ENCODE assay signal across 9 mouse cellular contexts in genomic region chrX:7733571-7734156, GRCm38 (mm10). TPM values are rescaled to one million over a fixed set of nuclear protein-coding genes. Genes with fewer than 3 reads are reported as not detected.
DNase-seq lines count a peak whose midpoint lies in the region; ATAC-seq and TF ChIP-seq lines count a peak whose summit lies in the region.
"Had no signal": no experiment of that assay in that cellular context is flagged by ENCODE, and none has a peak within 500 bp of the region (broad histone marks: within the 10 kb centered on the region; RNA-seq: fewer than 3 reads in every experiment).

No protein-coding gene starts in this region.

- H3K27me3 ChIP-seq in testis, adult 2 months (ENCODE audit: control insufficient read depth, insufficient read depth, low read length), result no peaks in the 10 kb centered on the region
- no peaks in the 10 kb centered on the region for H3K27me3 ChIP-seq in liver, embryonic 14.5 days (ENCODE audit: control insufficient read depth, insufficient read depth, low read length)

- TF ChIP-seq EP300 in liver, embryonic 14.5 days (IDR thresholded peaks at IDR 0.05; ENCODE audit: low read depth), result no peak

- TF ChIP-seq CTCF in testis, adult 2 months (IDR thresholded peaks at IDR 0.05; ENCODE audit: control insufficient read depth, insufficient read depth, insufficient replicate concordance, low read depth, low read length), result peak; percentile 31; the same call in 1 of the 2 replicates
- peak; percentile 88 for TF ChIP-seq CTCF in liver, embryonic 14.5 days (IDR thresholded peaks at IDR 0.05; ENCODE audit: low read depth)
- TF ChIP-seq CTCF in olfactory bulb, adult 2 months (IDR thresholded peaks at IDR 0.05; ENCODE audit: insufficient read depth, low read depth, low read length), result peak; percentile 47; the same call in 1 of the 2 replicates

- H3K4me3 ChIP-seq in testis, adult 2 months (ENCODE audit: control insufficient read depth, low read depth, low read length), result no peak overlapping the region
- H3K4me3 ChIP-seq in liver, embryonic 14.5 days (ENCODE audit: insufficient read depth in 1 of 2, low read depth in 2 of 2, low read length in 2 of 2), result peak overlapping the region; percentile 10 to 35; a peak in 1 of 4 replicates
- H3K4me3 ChIP-seq in olfactory bulb, adult 2 months (ENCODE audit: insufficient read depth, low read depth, low read length), result peak overlapping the region; percentile 43
- H3K4me3 ChIP-seq: myocyte had no signal

- no peak overlapping the region for H3K9ac ChIP-seq in liver, embryonic 14.5 days (replicated peaks)

- TF ChIP-seq POLR2A in testis, adult 2 months (IDR thresholded peaks at IDR 0.05; ENCODE audit: control insufficient read depth, low read depth, low read length), result no peak
- TF ChIP-seq POLR2A in olfactory bulb, adult 2 months (IDR thresholded peaks at IDR 0.05; ENCODE audit: insufficient read depth, low read depth, low read length), result no peak

- peaks cover 9% of the 10 kb centered on the region for H3K4me1 ChIP-seq in testis, adult 2 months (ENCODE audit: control insufficient read depth, insufficient read depth, low read length)
- H3K4me1 ChIP-seq in liver, embryonic 14.5 days (replicated peaks; ENCODE audit: control insufficient read depth in 2 of 2, insufficient read depth in 2 of 2, low read length in 1 of 2), result peaks cover 0 to 2% of the 10 kb centered on the region in 2 experiments; a peak in 1 of 4 replicates
- H3K4me1 ChIP-seq in olfactory bulb, adult 2 months (ENCODE audit: control insufficient read depth, insufficient read depth, low read length), result peaks cover 10% of the 10 kb centered on the region

- H3K9me3 ChIP-seq in liver, embryonic 14.5 days (ENCODE audit: control insufficient read depth, low read length), result no peaks in the 10 kb centered on the region

- no peak for DNase-seq in testis, postnatal 14 days (ENCODE audit: low spot score)
- DNase-seq in cerebellum, postnatal 10 days, result peak; percentile 81
- peak; percentile 58 to 79 for DNase-seq in heart, adult 18-20 months
- peak; percentile 59 for DNase-seq in kidney, adult 9 months
- peak in 2 of 3 experiments; percentile 37 to 43 for DNase-seq in liver, embryonic 14.5 days (ENCODE audit: low read depth in 3 of 3, low spot score in 3 of 3)
- DNase-seq in urinary bladder, postnatal 36 days (ENCODE audit: low spot score in 2 of 2), result peak; percentile 41 to 60

- 19% methylated on average over 25 of the region's 26 CpGs for WGBS in liver, embryonic 14.5 days (ENCODE audit: insufficient replicate concordance)
- 33% methylated on average over 26 of the region's 26 CpGs for WGBS in olfactory bulb, adult 2 months

- peak overlapping the region; percentile 38 for H3K4me2 ChIP-seq in liver, embryonic 14.5 days (ENCODE audit: low read depth)

- ATAC-seq in liver, embryonic 14.5 days (ENCODE audit: insufficient read depth), result peak; percentile 60

- H3K36me3 ChIP-seq in testis, adult 2 months (ENCODE audit: control insufficient read depth, insufficient read depth, low read length), result no peaks in the 10 kb centered on the region
- no peaks in the 10 kb centered on the region for H3K36me3 ChIP-seq in liver, embryonic 14.5 days (replicated peaks; ENCODE audit: control insufficient read depth, insufficient read depth, low read depth)

- H3K27ac ChIP-seq in testis, adult 2 months (ENCODE audit: control insufficient read depth, insufficient read depth, low read depth, low read length), result no peak overlapping the region
- H3K27ac ChIP-seq in liver, embryonic 14.5 days, result no peak overlapping the region
- H3K27ac ChIP-seq in olfactory bulb, adult 2 months (ENCODE audit: insufficient read depth, low read depth, low read length), result 0 out of 2 replicates have a peak overlapping the region, but pooled peaks have one; percentile 32

RNA-seq across cellular contexts. Expression of gene Praf2, which starts 5.4 kb away (rescaled TPM):
- 1.5 and 2.8 TPM in 2 replicates for polyA plus RNA-seq in testis, adult 2 months (2012; rRNA removed)
- 1 to 10 TPM; 5.1 to 5.3 TPM for total RNA-seq in heart, adult 18-20 months (2021)
- 4.3 and 5.7 TPM in 2 replicates for polyA plus RNA-seq in liver, embryonic 14.5 days (2012; rRNA removed)
- polyA plus RNA-seq in liver, embryonic 14.5 days (2014; fragmentation: Nextera tagmentation; extraction: Ambion mirVana), result 4.0 and 6.6 TPM in 2 replicates
- polyA plus RNA-seq in olfactory bulb, adult 2 months (2012; ENCODE audit: insufficient read depth, insufficient read length, low replicate concordance, missing spikeins), result not detected in 2 replicates

RNA-seq across cellular contexts. Expression of gene Gm45208, which starts 11.6 kb away (rescaled TPM):
- 0.32 and 0.40 TPM in 2 replicates for polyA plus RNA-seq in testis, adult 2 months (2012; rRNA removed)
- total RNA-seq in heart, adult 18-20 months (2021), result not detected
- 0.09 and 0.18 TPM in 2 replicates for polyA plus RNA-seq in liver, embryonic 14.5 days (2012; rRNA removed)
- polyA plus RNA-seq in liver, embryonic 14.5 days (2014; fragmentation: Nextera tagmentation; extraction: Ambion mirVana), result not detected in 2 replicates
- not detected in 2 replicates for polyA plus RNA-seq in olfactory bulb, adult 2 months (2012; ENCODE audit: insufficient read depth, insufficient read length, low replicate concordance, missing spikeins)

RNA-seq across cellular contexts. Expression of gene Ccdc120, which starts 17.0 kb away (rescaled TPM):
- polyA plus RNA-seq in testis, adult 2 months (2012; rRNA removed), result 1.8 and 3.2 TPM in 2 replicates
- under 1 TPM; 0.59 to 0.67 TPM for total RNA-seq in heart, adult 18-20 months (2021)
- polyA plus RNA-seq in liver, embryonic 14.5 days (2012; rRNA removed), result 1.4 and 2.0 TPM in 2 replicates
- polyA plus RNA-seq in liver, embryonic 14.5 days (2014; fragmentation: Nextera tagmentation; extraction: Ambion mirVana), result 1.5 and 2.3 TPM in 2 replicates
- polyA plus RNA-seq in olfactory bulb, adult 2 months (2012; ENCODE audit: insufficient read depth, insufficient read length, low replicate concordance, missing spikeins), result not detected in 2 replicates

RNA-seq across cellular contexts. Expression of gene Wdr45, which starts 19.5 kb away (rescaled TPM):
- 8.0 and 9.4 TPM in 2 replicates for polyA plus RNA-seq in testis, adult 2 months (2012; rRNA removed)
- 10 to 100 TPM; 29.9 to 51.4 TPM for total RNA-seq in heart, adult 18-20 months (2021)
- 11.8 and 12.1 TPM in 2 replicates for polyA plus RNA-seq in liver, embryonic 14.5 days (2012; rRNA removed)
- 7.5 and 10.0 TPM in 2 replicates for polyA plus RNA-seq in liver, embryonic 14.5 days (2014; fragmentation: Nextera tagmentation; extraction: Ambion mirVana)
- polyA plus RNA-seq in olfactory bulb, adult 2 months (2012; ENCODE audit: insufficient read depth, insufficient read length, low replicate concordance, missing spikeins), result not detected in 2 replicates

RNA-seq across cellular contexts. Expression of gene Tfe3, which starts 28.7 kb away (rescaled TPM):
- 11.9 and 14.2 TPM in 2 replicates for polyA plus RNA-seq in testis, adult 2 months (2012; rRNA removed)
- 10 to 100 TPM; 12.6 to 13.0 TPM for total RNA-seq in heart, adult 18-20 months (2021)
- polyA plus RNA-seq in liver, embryonic 14.5 days (2012; rRNA removed), result 4.6 and 4.7 TPM in 2 replicates
- 5.7 and 7.3 TPM in 2 replicates for polyA plus RNA-seq in liver, embryonic 14.5 days (2014; fragmentation: Nextera tagmentation; extraction: Ambion mirVana)
- polyA plus RNA-seq in olfactory bulb, adult 2 months (2012; ENCODE audit: insufficient read depth, insufficient read length, low replicate concordance, missing spikeins), result not detected in 2 replicates

Comparison
In these comparisons a context has a peak if more than half of its experiments do, and no peak if none do; other contexts are left out.
1. CTCF ChIP-seq: peak in every context shown above with its lines; median percentile 88 in liver, embryonic 14.5 days; 47 in olfactory bulb, adult 2 months; 31 in testis, adult 2 months.